Mouse (Mus musculus) small intestine, adult 2 months (tissue): ENCODE results near the gene Ptrh2.

ENCODE experiments used
- CTCF ChIP-seq: fragments of 200-500 bp; IDR thresholded peaks from 2 replicates; pipeline ENCODE4 v1.5.1; 2012; ENCODE audit warnings: low read depth, mild to moderate bottlenecking, control low read depth, inconsistent platforms, low read length, moderate library complexity, mixed read lengths; ENCODE audit not compliant: insufficient replicate concordance, insufficient read length; ENCODE audit errors: extremely low read depth
- POLR2A ChIP-seq: fragments of 200-500 bp; IDR thresholded peaks from 2 replicates; pipeline ENCODE4 v1.6.1; 2012; ENCODE audit warnings: low read depth, mild to moderate bottlenecking, control low read depth, inconsistent platforms, low read length, moderate library complexity

- TF ChIP-seq CTCF = no peak
- TF ChIP-seq POLR2A = no peak
These were observed 6.6 kb downstream of the Ptrh2 start for GRCm38 (mm10) chr11:86690383-86690782.
